Mouse (Mus musculus) embryo, embryonic 10 days (tissue): ENCODE results near the gene Lemd2.

Source experiments
- DNase-seq: peaks from one replicate; pipeline ENCODE4 v3.0.0-alpha.2; 2015; ENCODE audit warnings: low spot score

Lemd2 gene

GRCm38 (mm10) chr17:27188883-27189282 lies 15.4 kb downstream of the Lemd2 start:
- no peak for DNase-seq

- DNase-seq, result no peak
Measured at GRCm38 (mm10) chr17:27187059-27187458, 17.2 kb downstream of the Lemd2 start.

GRCm38 (mm10) chr17:27186068-27186467 lies 18.2 kb downstream of the Lemd2 start:
- no peak for DNase-seq

- no peak for DNase-seq
Measured at GRCm38 (mm10) chr17:27183667-27184292, 20.5 kb downstream of the Lemd2 start.

- no peak for DNase-seq
Measured at GRCm38 (mm10) chr17:27182401-27182800, 21.9 kb downstream of the Lemd2 start.

GRCm38 (mm10) chr17:27181666-27182065 lies 22.6 kb downstream of the Lemd2 start:
- peak; percentile 48 for DNase-seq

- no peak for DNase-seq
Measured at GRCm38 (mm10) chr17:27179681-27180280, 24.5 kb downstream of the Lemd2 start.

- DNase-seq, result no peak
Measured at GRCm38 (mm10) chr17:27178427-27179177, 25.7 kb downstream of the Lemd2 start.

- no peak for DNase-seq
Measured at GRCm38 (mm10) chr17:27178019-27178418, 26.2 kb downstream of the Lemd2 start.

GRCm38 (mm10) chr17:27176754-27177153 lies 27.5 kb downstream of the Lemd2 start:
- no peak for DNase-seq

- no peak for DNase-seq
Measured at GRCm38 (mm10) chr17:27176287-27176686, 28.0 kb downstream of the Lemd2 start.

- peak; percentile 23 for DNase-seq
Measured at GRCm38 (mm10) chr17:27175196-27175874, 28.9 kb downstream of the Lemd2 start.

GRCm38 (mm10) chr17:27173715-27174114 lies 30.6 kb downstream of the Lemd2 start:
- no peak for DNase-seq

- no peak for DNase-seq
Measured at GRCm38 (mm10) chr17:27172459-27172858, 31.8 kb downstream of the Lemd2 start.

- no peak for DNase-seq
Measured at GRCm38 (mm10) chr17:27171121-27171520, 33.1 kb downstream of the Lemd2 start.

- no peak for DNase-seq
Measured at GRCm38 (mm10) chr17:27169952-27170695, 34.1 kb downstream of the Lemd2 start.

GRCm38 (mm10) chr17:27168569-27168968 lies 35.7 kb downstream of the Lemd2 start:
- DNase-seq, result no peak

- DNase-seq, result no peak
Measured at GRCm38 (mm10) chr17:27167545-27167944, 36.7 kb downstream of the Lemd2 start, which contains the start of gene Ip6k3. Gene Ip6k3 (minus strand): TSS chr17:27167795.

GRCm38 (mm10) chr17:27166901-27167300 lies 37.4 kb downstream of the Lemd2 start:
- DNase-seq, result no peak

GRCm38 (mm10) chr17:27165054-27165773 lies 39.1 kb downstream of the Lemd2 start:
- peak; percentile 66 for DNase-seq

GRCm38 (mm10) chr17:27160905-27161304 lies 43.4 kb downstream of the Lemd2 start:
- no peak for DNase-seq
